Mouse (Mus musculus): Measurements from ENCODE around the gene Kif19a. TPM values are rescaled to one million over a fixed set of nuclear protein-coding genes. Genes with fewer than 3 reads are reported as not detected.

The Kif19a gene
- total RNA-seq, 2 experiments from 2014 or later = 0.63 TPM

- DNase-seq = no peak
Observed at GRCm38 (mm10) chr11:114807025-114807424, 41.8 kb downstream of the Kif19a start.

- DNase-seq = no peak
Observed at GRCm38 (mm10) chr11:114807686-114808427, 42.7 kb downstream of the Kif19a start.

DNA sequence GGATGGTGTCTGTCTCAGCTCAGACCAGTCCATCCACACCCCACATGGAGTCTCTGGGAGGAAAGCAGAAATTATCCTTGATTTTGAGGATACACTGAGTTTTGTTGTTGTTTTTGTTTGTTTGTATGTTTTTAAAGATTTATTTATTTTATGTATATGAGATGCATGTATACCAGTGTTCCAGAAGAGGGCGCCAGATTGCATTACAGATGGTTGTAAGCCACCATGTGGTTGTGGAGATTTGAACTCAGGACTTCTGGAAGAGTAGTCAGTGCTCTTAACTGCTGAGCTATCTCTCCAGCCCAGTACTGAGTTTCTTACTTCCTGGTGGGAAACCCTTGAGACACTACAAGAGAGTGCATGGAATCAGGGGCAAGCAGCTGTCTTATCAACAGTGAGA, 44.2 kb downstream of the Kif19a start:
- DNase-seq = no peak

DNA sequence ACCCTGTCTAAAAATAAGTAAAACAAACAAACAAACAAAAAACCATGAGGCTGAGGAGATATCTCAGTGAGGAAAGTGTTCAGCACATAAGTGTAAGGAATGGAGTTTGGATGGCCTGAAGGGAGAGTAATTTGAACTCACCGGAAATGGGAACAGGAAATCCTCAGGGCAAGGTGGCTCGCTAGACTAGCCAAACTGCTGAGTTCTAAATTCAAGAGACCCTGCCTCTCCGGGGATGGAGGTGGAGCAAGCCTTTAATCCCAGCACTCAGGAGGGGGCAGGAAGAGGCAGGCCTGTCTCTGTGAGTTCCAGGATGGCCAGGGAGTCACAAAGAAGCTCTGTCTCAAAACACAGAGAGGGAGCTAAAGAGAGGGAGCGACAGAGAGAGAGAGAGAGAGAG, 45.2 kb downstream of the Kif19a start:
- no peak for DNase-seq

DNA sequence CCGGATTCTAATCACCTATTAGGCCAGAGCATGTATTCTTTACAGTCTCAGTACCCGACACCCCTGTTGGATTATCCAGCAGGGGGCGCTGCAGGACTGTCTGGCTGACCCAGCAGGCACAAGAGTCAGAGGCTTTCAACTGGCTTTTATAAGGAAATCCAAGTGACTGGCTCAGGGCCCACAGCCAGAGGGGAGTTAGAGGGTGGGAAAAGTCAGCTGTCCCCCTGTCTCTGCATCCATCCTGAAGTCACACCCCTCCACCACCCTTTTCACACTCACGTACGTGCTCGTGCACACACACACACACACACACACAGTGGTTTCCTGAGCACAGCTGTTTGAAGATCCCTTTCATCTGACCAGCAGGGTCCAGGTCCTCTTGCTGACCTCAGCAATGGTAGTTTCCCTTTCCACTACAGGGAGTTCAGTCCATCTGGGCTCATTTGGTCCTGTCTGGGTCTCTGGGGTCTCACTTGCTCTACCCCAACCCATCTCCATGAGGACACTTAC, 47.6 kb downstream of the Kif19a start:
- peak; percentile 94 to 95 for DNase-seq

DNA sequence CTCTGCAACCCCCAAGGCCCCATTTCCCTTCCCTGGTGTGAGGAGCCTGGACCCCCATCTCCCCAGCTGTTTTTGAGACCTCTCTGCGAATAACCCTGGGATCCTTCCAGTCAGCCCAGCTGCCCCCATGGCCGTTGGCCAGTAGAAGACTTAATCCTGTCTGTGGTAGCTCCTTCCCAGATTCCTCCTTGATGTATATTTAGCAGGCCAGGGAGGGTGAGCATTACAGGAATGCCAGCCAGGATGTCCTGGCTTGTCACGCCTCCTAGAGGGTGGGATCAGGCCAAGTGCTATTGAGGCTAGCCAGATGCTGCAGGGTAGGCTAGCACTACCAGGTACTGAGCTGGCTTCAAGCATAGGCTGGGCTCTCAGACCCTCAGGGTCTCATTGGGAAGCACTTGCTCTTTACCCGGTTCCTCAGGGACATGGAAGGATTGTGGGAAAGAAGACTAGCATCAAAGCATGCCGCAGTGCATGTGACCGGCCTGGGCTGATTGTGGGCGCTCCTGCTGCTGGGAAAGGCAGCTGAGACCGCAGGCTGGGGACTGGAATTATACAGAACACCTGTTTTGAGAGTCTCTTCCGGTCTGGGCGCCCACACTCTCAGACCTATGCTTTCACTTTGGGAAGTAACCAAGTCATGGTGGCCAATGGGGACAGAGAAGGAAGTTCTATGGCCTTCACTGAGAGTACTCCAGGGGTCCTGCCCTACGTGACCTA, 49.8 kb downstream of the Kif19a start:
- no peak for DNase-seq

DNA sequence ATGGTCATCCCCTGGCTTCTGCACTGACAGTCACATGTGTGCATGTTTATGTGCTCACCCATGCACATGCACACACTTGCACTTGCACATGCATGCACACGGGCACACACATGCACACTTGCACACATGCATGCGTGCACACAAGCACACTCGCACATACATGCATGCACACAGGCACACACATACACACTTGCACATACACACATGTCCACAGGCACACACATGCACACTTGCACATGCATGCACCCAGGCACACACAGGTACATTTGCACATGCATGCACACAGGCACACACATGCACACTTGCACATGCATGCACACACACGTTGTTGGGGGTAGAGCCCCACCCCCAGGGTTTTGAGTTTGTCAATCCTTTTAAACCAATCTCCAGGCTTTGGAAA, 51.7 kb downstream of the Kif19a start:
- DNase-seq = no peak

DNA sequence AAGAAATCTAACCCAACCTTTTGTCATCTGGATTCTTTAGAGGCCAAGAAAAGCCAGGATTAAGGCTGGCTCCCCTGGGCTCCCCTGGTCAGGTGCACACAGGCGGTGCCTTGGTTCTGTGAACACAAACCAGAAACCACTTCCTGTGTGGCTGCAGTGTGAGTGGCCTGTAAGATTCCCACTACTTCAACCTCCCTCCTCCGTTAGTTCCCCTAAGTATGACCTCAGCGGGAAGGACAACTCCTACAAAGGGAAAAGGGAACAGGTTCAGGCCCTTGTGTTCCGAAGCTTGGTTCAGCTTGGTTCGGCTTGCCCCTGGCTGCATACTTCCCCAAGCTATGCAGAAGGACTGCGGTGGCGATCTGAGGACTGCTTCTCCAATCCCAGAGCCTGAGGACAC, 53.0 kb downstream of the Kif19a start:
- no peak for DNase-seq

DNA sequence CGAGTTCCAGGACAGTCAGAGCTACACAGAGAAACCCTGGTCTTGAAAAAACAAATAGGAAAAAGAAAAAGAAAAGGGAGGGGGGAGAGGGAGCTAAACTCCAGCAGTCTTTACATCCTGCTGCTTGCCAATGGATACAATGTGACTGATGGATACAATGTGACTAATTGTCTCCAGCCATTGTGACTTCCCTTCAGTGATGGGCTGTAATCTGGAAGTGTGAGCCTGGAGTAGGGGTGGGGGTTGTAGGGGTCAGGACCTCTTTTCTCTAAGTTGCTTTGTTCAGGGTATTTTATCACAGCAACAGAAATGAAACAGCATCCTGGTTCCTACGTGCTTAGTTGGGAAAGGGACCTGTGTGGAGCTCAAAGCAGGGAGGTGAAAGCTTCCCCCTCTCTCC, 53.9 kb downstream of the Kif19a start:
- DNase-seq = no peak

- no peak for DNase-seq
Observed at GRCm38 (mm10) chr11:114820444-114820843, 55.3 kb downstream of the Kif19a start.

- DNase-seq = no peak
Observed at GRCm38 (mm10) chr11:114821325-114821724, 56.1 kb downstream of the Kif19a start.

- DNase-seq = peak; percentile 17 to 46
Observed at GRCm38 (mm10) chr11:114822727-114823126, 57.5 kb downstream of the Kif19a start.

DNA sequence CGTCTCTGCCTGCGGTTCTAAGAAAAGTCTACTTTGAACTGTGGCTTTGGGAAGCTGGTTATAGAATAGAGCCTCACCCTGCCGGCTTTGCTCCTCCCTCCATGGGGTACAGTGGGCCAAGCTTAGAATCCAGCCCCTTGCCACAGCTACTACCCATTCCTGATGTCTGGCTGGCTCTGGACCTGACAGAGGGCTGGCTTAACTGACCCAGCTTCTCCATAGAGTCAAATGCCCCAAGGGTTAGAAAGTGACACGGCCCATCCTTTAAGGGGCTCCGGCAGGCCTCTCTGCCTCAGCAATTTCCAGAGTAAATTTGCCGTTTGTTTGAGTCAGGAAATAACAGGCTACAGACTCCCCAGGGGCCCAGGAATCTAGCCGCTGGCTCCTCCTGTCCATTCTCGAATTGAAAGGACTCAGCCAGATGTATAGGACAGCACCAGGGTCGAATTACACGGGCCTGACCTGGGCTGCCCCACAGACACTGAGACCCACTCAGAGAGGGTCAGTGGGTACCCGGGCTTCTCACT, 58.1 kb downstream of the Kif19a start:
- DNase-seq = no peak

- no peak for DNase-seq
Observed at GRCm38 (mm10) chr11:114826686-114827085, 61.5 kb downstream of the Kif19a start.

GRCm38 (mm10) chr11:114829499-114830432, 64.6 kb downstream of the Kif19a start:
- DNase-seq = peak; percentile 57 to 70

GRCm38 (mm10) chr11:114830433-114830773, 65.2 kb downstream of the Kif19a start:
- no peak for DNase-seq

GRCm38 (mm10) chr11:114833166-114833565, 68.0 kb downstream of the Kif19a start:
- no peak for DNase-seq

Other genes starting within 250 kb of the Kif19a start
- 1,000 to 10,000 TPM; 1,120 to 1,187 TPM for gene Rpl38, start 96.9 kb upstream of the Kif19a start, total RNA-seq (2021)
- 100 to 1,000 TPM in 1 of 2 experiments, 10 to 100 TPM in 1; 64.3 to 124 TPM for gene Ttyh2, start 90.0 kb upstream of the Kif19a start, total RNA-seq (2021)
- gene Dnaic2, start 38.0 kb upstream of the Kif19a start, total RNA-seq (2021) = under 1 TPM; 0.23 to 0.36 TPM
- gene Btbd17, start 30.6 kb downstream of the Kif19a start, total RNA-seq (2021) = not detected
- gene Gpr142, start 33.5 kb downstream of the Kif19a start, total RNA-seq (2021) = not detected
- 1 to 10 TPM; 6.9 to 8.8 TPM for gene Gprc5c, start 85.8 kb downstream of the Kif19a start, total RNA-seq (2021)
- 1 to 10 TPM; 1.4 to 2.4 TPM for gene Cd300a, start 124.7 kb downstream of the Kif19a start, total RNA-seq (2021)
- gene Cd300lb, start 169.0 kb downstream of the Kif19a start, total RNA-seq (2021) = 1 to 10 TPM in 1 of 2 experiments, under 1 TPM in 1; 0.89 to 1.5 TPM
- not detected for gene Cd300c, start 203.8 kb downstream of the Kif19a start, total RNA-seq (2021)
- gene Cd300ld, start 224.5 kb downstream of the Kif19a start, total RNA-seq (2021) = 1 to 10 TPM; 1.1 TPM
- gene Cd300c2, start 236.5 kb downstream of the Kif19a start, total RNA-seq (2021) = 1 to 10 TPM; 3.0 to 5.5 TPM

Data from adrenal gland, postnatal 36 days (tissue).